Mouse (Mus musculus) bone marrow macrophage, adult 2 months (primary cell): ENCODE data around the gene Vav3.

Source experiments
- CTCF ChIP-seq: IDR thresholded peaks from 2 replicates; pipeline ENCODE4 v1.5.1; 2012; ENCODE audit warnings: low read depth, mild to moderate bottlenecking, low read length, moderate library complexity
- POLR2A ChIP-seq: IDR thresholded peaks from 2 replicates; pipeline ENCODE4 v1.6.1; 2012; ENCODE audit warnings: mild to moderate bottlenecking, low read depth, low read length, borderline replicate concordance

DNA sequence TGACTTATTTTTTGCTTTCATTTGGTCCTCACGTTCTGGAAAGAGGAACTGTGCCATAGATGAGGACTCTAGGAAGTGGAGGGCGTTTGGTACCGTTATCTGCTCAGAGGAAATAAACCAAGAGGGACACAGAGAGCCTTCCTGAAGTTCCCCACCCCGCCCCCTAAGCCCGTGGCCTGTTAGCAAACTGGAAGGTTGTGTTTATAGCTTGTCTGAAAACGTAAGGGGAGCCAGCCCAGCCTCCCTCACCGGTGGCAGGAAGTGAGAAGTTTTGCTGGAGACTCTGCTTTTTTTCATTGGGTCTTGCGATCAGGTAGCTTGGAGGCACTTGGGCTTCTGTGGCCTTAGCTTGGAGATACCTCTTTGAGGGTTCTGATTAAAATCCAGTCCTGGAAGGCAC lies 1.2 kb downstream of the Vav3 start:
- TF ChIP-seq CTCF: no peak
- no peak for TF ChIP-seq POLR2A
